Mouse (Mus musculus) spleen, adult 2 months (tissue): ENCODE data around the gene Gm9913. TPM values are rescaled to one million over a fixed set of nuclear protein-coding genes. Genes with fewer than 3 reads are reported as not detected.

Experiments used
- DNase-seq, 2 experiments: peaks; one replicate each; pipeline versions ENCODE4 v3.0.0 to v3.0.0-alpha.2; 2012 to 2021; ENCODE audit warnings: low spot score in 2 of 2, low read depth in 1 of 2
- H3K27ac ChIP-seq: fragments of 200-500 bp; 2 replicates; pipeline ENCODE4 v1.5.1; 2012; ENCODE audit warnings: low read length, inconsistent platforms; ENCODE audit not compliant: insufficient read depth
- H3K27me3 ChIP-seq: fragments of 200-500 bp; 2 replicates; pipeline ENCODE4 v1.6.1; 2012; ENCODE audit warnings: mild to moderate bottlenecking, moderate library complexity, low read length, inconsistent platforms; ENCODE audit not compliant: control insufficient read depth, insufficient read depth
- H3K36me3 ChIP-seq: fragments of 200-500 bp; 2 replicates; pipeline ENCODE4 v1.6.1; 2012; ENCODE audit warnings: mild to moderate bottlenecking, low read length, inconsistent platforms; ENCODE audit not compliant: control insufficient read depth, insufficient read depth
- H3K4me1 ChIP-seq: fragments of 200-500 bp; 2 replicates; pipeline ENCODE4 v1.6.1; 2011; ENCODE audit warnings: inconsistent platforms; ENCODE audit not compliant: control insufficient read depth, insufficient read depth, insufficient read length
- H3K4me3 ChIP-seq: fragments of 200-500 bp; 2 replicates; pipeline ENCODE4 v1.5.1; 2011; ENCODE audit warnings: mild to moderate bottlenecking, inconsistent platforms; ENCODE audit not compliant: insufficient read depth, insufficient read length; ENCODE audit errors: extremely low read depth
- CTCF ChIP-seq: fragments of 200-500 bp; IDR thresholded peaks from 2 replicates; pipeline ENCODE4 v1.5.1; 2011; ENCODE audit warnings: mild to moderate bottlenecking, inconsistent platforms; ENCODE audit not compliant: insufficient read depth, insufficient read length, insufficient replicate concordance; ENCODE audit errors: extremely low read depth
- POLR2A ChIP-seq: fragments of 200-500 bp; IDR thresholded peaks from 2 replicates; pipeline ENCODE4 v1.6.1; 2011; ENCODE audit warnings: low read depth, low read length, inconsistent platforms
- WGBS: fragments of 180-500 bp; shearing (Covaris S2); methylation state at CpG from one replicate; pipeline ENCODE4 v1.1.7; 2018; 5-methylcytosine and 5-hydroxymethylcytosine counted together
- polyA plus RNA-seq: library from polyadenylated mRNA; depleted of rRNA; stranded (reverse); fragments of >200 nt; gene quantifications from 2 replicates; pipeline ENCODE4 v1.2.3, GENCODE M21; 2012

The Gm9913 gene
- polyA plus RNA-seq, 1 experiment: 0.04 TPM

GRCm38 (mm10) chr2:125473228-125473627 lies 31.7 kb upstream of the Gm9913 start:
- no peaks in the 10 kb centered on the region for H3K36me3 ChIP-seq
- H3K27me3 ChIP-seq: no peaks in the 10 kb centered on the region
- 92% methylated on average over 2 of the region's 2 CpGs for WGBS
- no peak for TF ChIP-seq POLR2A
- TF ChIP-seq CTCF: no peak
- DNase-seq: no peak
- no peak overlapping the region for H3K27ac ChIP-seq
- no peaks in the 10 kb centered on the region for H3K4me1 ChIP-seq
- H3K4me3 ChIP-seq: no peak overlapping the region

GRCm38 (mm10) chr2:125474690-125475089 lies 30.2 kb upstream of the Gm9913 start:
- H3K4me1 ChIP-seq: no peaks in the 10 kb centered on the region
- H3K27ac ChIP-seq: no peak overlapping the region
- DNase-seq: no peak
- H3K27me3 ChIP-seq: no peaks in the 10 kb centered on the region
- no peak overlapping the region for H3K4me3 ChIP-seq
- no peaks in the 10 kb centered on the region for H3K36me3 ChIP-seq
- TF ChIP-seq CTCF (no peak), POLR2A (no peak)
- WGBS: 81% methylated on average over 5 of the region's 5 CpGs

- WGBS: 79% methylated on average over 3 of the region's 3 CpGs
- no peaks in the 10 kb centered on the region for H3K27me3 ChIP-seq
- no peaks in the 10 kb centered on the region; the same call in 1 of the 2 replicates for H3K4me1 ChIP-seq
- H3K27ac ChIP-seq: no peak overlapping the region
- no peak overlapping the region for H3K4me3 ChIP-seq
- no peak for TF ChIP-seq POLR2A
- TF ChIP-seq CTCF: no peak
- no peak for DNase-seq
- H3K36me3 ChIP-seq: no peaks in the 10 kb centered on the region
Observed at GRCm38 (mm10) chr2:125476231-125476630, 28.7 kb upstream of the Gm9913 start.

- DNase-seq: no peak
- TF ChIP-seq CTCF (no peak), POLR2A (no peak)
- Histone ChIP-seq H3K36me3 (no peaks in the 10 kb centered on the region), H3K4me1 (no peaks in the 10 kb centered on the region; the same call in 1 of the 2 replicates), H3K27ac (no peak overlapping the region), H3K4me3 (no peak overlapping the region), H3K27me3 (no peaks in the 10 kb centered on the region)
- 82% methylated on average over 3 of the region's 3 CpGs for WGBS
Observed at GRCm38 (mm10) chr2:125477367-125477766, 27.5 kb upstream of the Gm9913 start.

GRCm38 (mm10) chr2:125478705-125479104 lies 26.2 kb upstream of the Gm9913 start:
- Histone ChIP-seq H3K27me3 (no peaks in the 10 kb centered on the region), H3K4me3 (no peak overlapping the region), H3K36me3 (no peaks in the 10 kb centered on the region), H3K27ac (no peak overlapping the region), H3K4me1 (no peaks in the 10 kb centered on the region; the same call in 1 of the 2 replicates)
- DNase-seq: no peak
- WGBS: 41% methylated on average over 4 of the region's 4 CpGs
- no peak for TF ChIP-seq POLR2A
- TF ChIP-seq CTCF: no peak

GRCm38 (mm10) chr2:125480057-125480456 lies 24.8 kb upstream of the Gm9913 start:
- WGBS: 83% methylated on average over 5 of the region's 5 CpGs
- TF ChIP-seq POLR2A (no peak), CTCF (no peak)
- H3K4me1 ChIP-seq: no peaks in the 10 kb centered on the region; the same call in 1 of the 2 replicates
- DNase-seq: no peak
- H3K27ac ChIP-seq: no peak overlapping the region
- no peaks in the 10 kb centered on the region for H3K27me3 ChIP-seq
- no peaks in the 10 kb centered on the region for H3K36me3 ChIP-seq
- H3K4me3 ChIP-seq: no peak overlapping the region

GRCm38 (mm10) chr2:125481116-125481515 lies 23.8 kb upstream of the Gm9913 start:
- H3K36me3 ChIP-seq: no peaks in the 10 kb centered on the region
- H3K4me1 ChIP-seq: no peaks in the 10 kb centered on the region; the same call in 1 of the 2 replicates
- H3K27me3 ChIP-seq: no peaks in the 10 kb centered on the region
- 82% methylated on average over 4 of the region's 4 CpGs for WGBS
- DNase-seq: no peak
- no peak overlapping the region for H3K4me3 ChIP-seq
- no peak overlapping the region for H3K27ac ChIP-seq
- TF ChIP-seq POLR2A (no peak), CTCF (no peak)
